Mouse (Mus musculus) intestine, postnatal 0 days (tissue): ENCODE measurements at regions not wholly inside any gene's neighbourhood (a gene's known extent, or its start where the extent isn't known, plus 50 kb on each side); places are given as distances from the start of the nearest gene placed in this dataset.

Experiments used
- ATAC-seq: fragments of 200-750 bp; cut with Nextera tagmentation; 2 replicates; pipeline ENCODE4 v1.8.0; 2017; ENCODE audit warnings: mild to moderate bottlenecking, moderate TSS enrichment, moderate library complexity
- H3K27ac ChIP-seq: fragments of 300-500 bp; sonication (generic); 2 replicates; pipeline ENCODE4 v1.5.1; 2014; ENCODE audit warnings: mild to moderate bottlenecking, low read depth, low read length, moderate library complexity
- H3K27me3 ChIP-seq: fragments of 300-500 bp; sonication (generic); replicated peaks from 2 replicates; pipeline ENCODE4 v1.6.1; 2014; ENCODE audit warnings: low read length, mixed read lengths; ENCODE audit not compliant: control insufficient read depth, insufficient read depth
- H3K36me3 ChIP-seq: fragments of 300-500 bp; sonication (generic); 2 replicates; pipeline ENCODE4 v1.6.1; 2014; ENCODE audit warnings: mild to moderate bottlenecking, moderate library complexity; ENCODE audit not compliant: control insufficient read depth, insufficient read depth
- H3K4me1 ChIP-seq: fragments of 300-500 bp; sonication (generic); replicated peaks from 2 replicates; pipeline ENCODE4 v1.6.1; 2014; ENCODE audit warnings: antibody characterized with exemption, low read length, mixed read lengths; ENCODE audit not compliant: control insufficient read depth, insufficient read depth
- H3K4me2 ChIP-seq: fragments of 300-500 bp; sonication (generic); replicated peaks from 2 replicates; pipeline ENCODE4 v1.6.1; 2014; ENCODE audit warnings: low read depth, mild to moderate bottlenecking, moderate library complexity
- H3K4me3 ChIP-seq: fragments of 300-500 bp; sonication (generic); 2 replicates; pipeline ENCODE4 v1.5.1; 2014; ENCODE audit warnings: low read depth, low read length
- H3K9ac ChIP-seq: fragments of 300-500 bp; sonication (generic); 2 replicates; pipeline ENCODE4 v1.6.1; 2014; ENCODE audit warnings: mild to moderate bottlenecking, low read depth, low read length
- H3K9me3 ChIP-seq: fragments of 300-500 bp; sonication (generic); 2 replicates; pipeline ENCODE4 v1.6.1; 2016; ENCODE audit warnings: mixed run types; ENCODE audit not compliant: control insufficient read depth
- CTCF ChIP-seq: sonication (generic); IDR thresholded peaks from 2 replicates; pipeline ENCODE4 v1.5.1; 2016; ENCODE audit warnings: low read depth, mild to moderate bottlenecking, control low read depth, antibody characterized with exemption, moderate library complexity
- WGBS: fragments of 180-500 bp; shearing (Covaris S2); extraction: QIAGEN DNeasy Blood & Tissue Kit; methylation state at CpG from one replicate; pipeline ENCODE4 v1.1.7; 2014; 5-methylcytosine and 5-hydroxymethylcytosine counted together

DNA sequence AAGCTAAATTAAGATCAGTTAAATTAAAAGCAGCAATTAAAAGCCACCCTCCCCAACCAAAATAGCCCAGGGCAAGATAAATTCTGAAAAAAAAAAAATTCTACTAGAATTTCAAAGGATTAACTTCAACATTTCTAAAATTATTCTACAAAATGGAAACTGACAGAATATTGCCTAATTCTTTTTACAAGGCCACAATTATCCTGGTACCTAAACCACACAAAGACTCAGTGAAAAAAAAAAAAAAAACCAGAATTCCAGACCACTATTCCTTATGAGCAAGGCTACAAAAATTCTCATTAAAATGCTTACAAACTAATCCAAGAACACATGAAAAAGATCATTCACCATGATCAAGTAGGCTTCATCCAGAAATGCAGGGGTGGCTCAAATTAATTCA is 174.5 kb upstream of the Car8 start:
- H3K9ac ChIP-seq: no peak overlapping the region
- no peaks in the 10 kb centered on the region for H3K27me3 ChIP-seq
- TF ChIP-seq CTCF: no peak
- H3K36me3 ChIP-seq: no peaks in the 10 kb centered on the region
- no peak overlapping the region for H3K27ac ChIP-seq
- ATAC-seq: no peak
- H3K4me2 ChIP-seq: no peak overlapping the region
- H3K9me3 ChIP-seq: no peaks in the 10 kb centered on the region
- H3K4me3 ChIP-seq: no peak overlapping the region
- no peaks in the 10 kb centered on the region for H3K4me1 ChIP-seq

DNA sequence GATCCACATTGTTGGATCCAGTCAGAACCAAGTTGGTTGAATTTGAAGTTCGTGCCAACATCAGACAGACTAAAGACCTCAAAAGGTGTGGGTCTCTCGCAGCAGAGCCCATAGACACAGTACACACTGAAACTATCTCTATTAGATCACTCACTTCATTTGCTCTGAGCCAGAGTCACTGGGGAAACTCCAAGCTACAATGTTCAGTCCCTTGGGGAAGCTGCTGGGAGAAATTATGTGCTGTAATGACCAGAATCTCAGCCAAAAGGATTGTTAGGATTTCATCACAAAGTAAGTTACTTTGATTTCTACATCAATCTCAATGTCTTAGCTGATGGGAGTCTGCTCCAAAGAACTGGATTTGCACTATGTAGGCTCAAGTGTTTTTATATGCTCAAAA is 161.2 kb upstream of the Car8 start:
- TF ChIP-seq CTCF: no peak

DNA sequence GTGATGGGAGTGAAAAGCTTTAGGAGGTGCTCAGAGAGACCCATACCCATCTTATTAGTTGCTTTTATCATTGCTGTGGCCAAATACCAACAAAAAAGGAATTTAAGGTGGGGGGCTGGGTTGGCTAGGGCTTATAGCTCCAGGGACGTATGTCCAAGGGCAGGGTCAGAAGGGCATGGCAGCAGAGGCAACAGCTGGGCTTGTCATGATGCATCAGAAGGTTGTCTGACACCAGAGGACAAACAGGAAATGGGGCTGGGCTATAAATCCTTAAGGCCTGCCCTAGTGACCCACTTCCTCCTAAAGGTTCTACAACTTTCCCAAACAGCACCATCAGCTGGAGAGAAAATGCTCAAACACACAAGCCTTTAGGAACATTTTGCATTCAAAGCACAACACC is 160.6 kb upstream of the Car8 start:
- no peaks in the 10 kb centered on the region for H3K9me3 ChIP-seq
- no peak for ATAC-seq
- no peak overlapping the region for H3K9ac ChIP-seq
- no peaks in the 10 kb centered on the region for H3K27me3 ChIP-seq
- H3K4me2 ChIP-seq: no peak overlapping the region
- H3K4me3 ChIP-seq: no peak overlapping the region
- H3K36me3 ChIP-seq: no peaks in the 10 kb centered on the region
- TF ChIP-seq CTCF: no peak
- H3K27ac ChIP-seq: no peak overlapping the region
- 63% methylated on average over 1 of the region's 1 CpGs for WGBS
- no peaks in the 10 kb centered on the region for H3K4me1 ChIP-seq

More for the DNA sequence above, 161.2 kb upstream of the Car8 start:
- H3K27me3 ChIP-seq: no peaks in the 10 kb centered on the region
- no peak overlapping the region for H3K4me2 ChIP-seq
- H3K4me3 ChIP-seq: no peak overlapping the region
- H3K4me1 ChIP-seq: no peaks in the 10 kb centered on the region
- no peak overlapping the region for H3K9ac ChIP-seq
- ATAC-seq: no peak
- no peaks in the 10 kb centered on the region for H3K36me3 ChIP-seq
- no peak overlapping the region for H3K27ac ChIP-seq
- H3K9me3 ChIP-seq: no peaks in the 10 kb centered on the region
- 86% methylated on average over 2 of the region's 2 CpGs for WGBS

DNA sequence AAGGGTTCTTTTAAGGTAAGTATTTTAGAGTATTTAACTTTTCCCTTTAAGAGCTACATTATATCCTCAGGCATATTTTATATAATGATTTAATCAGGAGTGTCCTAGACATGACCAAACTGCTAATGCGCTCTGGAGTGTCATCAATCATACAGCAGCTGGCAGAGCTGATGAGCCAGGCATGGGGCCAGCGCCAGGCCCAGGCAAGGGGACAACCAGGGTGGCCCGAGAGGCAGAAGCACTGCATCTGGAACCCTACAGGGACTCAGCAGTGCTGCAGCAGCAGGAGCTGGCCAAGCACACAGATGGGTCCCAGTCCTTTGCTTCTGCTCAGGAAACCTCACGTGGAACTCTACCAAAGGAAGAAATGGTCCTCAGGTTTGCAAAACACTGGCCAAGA is 160.1 kb upstream of the Car8 start:
- Histone ChIP-seq H3K27me3 (no peaks in the 10 kb centered on the region), H3K27ac (no peak overlapping the region), H3K4me1 (no peaks in the 10 kb centered on the region), H3K4me3 (no peak overlapping the region), H3K4me2 (no peak overlapping the region), H3K9ac (no peak overlapping the region), H3K36me3 (no peaks in the 10 kb centered on the region), H3K9me3 (no peaks in the 10 kb centered on the region)
- TF ChIP-seq CTCF: no peak
- no peak for ATAC-seq
- WGBS: 65% methylated on average over 4 of the region's 4 CpGs

DNA sequence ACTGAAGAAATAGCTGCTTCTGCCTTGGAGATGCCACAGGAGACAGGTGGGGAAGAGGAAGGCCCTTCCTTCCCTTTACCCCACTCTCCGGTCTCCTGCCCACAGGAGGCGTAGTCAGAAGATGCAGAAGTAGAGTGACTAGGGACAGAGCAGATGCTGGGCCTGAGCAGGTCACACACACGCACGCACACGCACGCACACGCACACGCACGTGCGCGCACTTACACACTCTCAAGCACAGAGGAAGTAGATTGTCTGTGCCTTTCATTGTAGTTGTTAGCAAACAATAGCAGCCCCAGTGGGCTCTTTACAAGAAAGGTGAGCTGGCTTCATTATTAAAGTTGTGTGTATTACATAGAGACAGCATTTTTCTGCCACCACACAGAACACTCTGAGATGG is 144.3 kb upstream of the Car8 start:
- no peak overlapping the region for H3K4me3 ChIP-seq
- no peak for ATAC-seq
- no peaks in the 10 kb centered on the region for H3K27me3 ChIP-seq
- H3K36me3 ChIP-seq: no peaks in the 10 kb centered on the region
- no peaks in the 10 kb centered on the region for H3K9me3 ChIP-seq
- no peak overlapping the region for H3K27ac ChIP-seq
- H3K9ac ChIP-seq: no peak overlapping the region
- 91% methylated on average over 11 of the region's 11 CpGs for WGBS
- TF ChIP-seq CTCF: no peak
- H3K4me1 ChIP-seq: no peaks in the 10 kb centered on the region
- H3K4me2 ChIP-seq: no peak overlapping the region

DNA sequence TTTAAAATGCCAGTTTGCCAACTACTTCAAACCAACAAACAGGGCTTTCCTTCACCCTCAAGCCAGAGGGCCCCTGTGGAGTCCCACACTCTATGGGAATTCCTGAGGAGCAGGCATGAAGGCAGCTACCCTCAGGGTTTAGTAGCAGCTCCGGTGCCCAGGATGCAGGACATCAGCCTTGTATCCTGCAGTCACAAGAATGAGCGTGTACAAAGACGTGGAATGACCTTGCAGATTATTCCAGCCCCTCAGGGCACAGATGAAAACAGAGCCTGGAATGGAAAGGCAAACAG is 143.2 kb upstream of the Car8 start:
- H3K27me3 ChIP-seq: no peaks in the 10 kb centered on the region
- no peak overlapping the region for H3K4me3 ChIP-seq
- no peaks in the 10 kb centered on the region for H3K36me3 ChIP-seq
- 87% methylated on average over 3 of the region's 3 CpGs for WGBS
- no peak overlapping the region for H3K27ac ChIP-seq
- no peak for TF ChIP-seq CTCF
- H3K9me3 ChIP-seq: no peaks in the 10 kb centered on the region
- H3K4me2 ChIP-seq: no peak overlapping the region
- H3K4me1 ChIP-seq: no peaks in the 10 kb centered on the region
- no peak for ATAC-seq
- H3K9ac ChIP-seq: no peak overlapping the region

DNA sequence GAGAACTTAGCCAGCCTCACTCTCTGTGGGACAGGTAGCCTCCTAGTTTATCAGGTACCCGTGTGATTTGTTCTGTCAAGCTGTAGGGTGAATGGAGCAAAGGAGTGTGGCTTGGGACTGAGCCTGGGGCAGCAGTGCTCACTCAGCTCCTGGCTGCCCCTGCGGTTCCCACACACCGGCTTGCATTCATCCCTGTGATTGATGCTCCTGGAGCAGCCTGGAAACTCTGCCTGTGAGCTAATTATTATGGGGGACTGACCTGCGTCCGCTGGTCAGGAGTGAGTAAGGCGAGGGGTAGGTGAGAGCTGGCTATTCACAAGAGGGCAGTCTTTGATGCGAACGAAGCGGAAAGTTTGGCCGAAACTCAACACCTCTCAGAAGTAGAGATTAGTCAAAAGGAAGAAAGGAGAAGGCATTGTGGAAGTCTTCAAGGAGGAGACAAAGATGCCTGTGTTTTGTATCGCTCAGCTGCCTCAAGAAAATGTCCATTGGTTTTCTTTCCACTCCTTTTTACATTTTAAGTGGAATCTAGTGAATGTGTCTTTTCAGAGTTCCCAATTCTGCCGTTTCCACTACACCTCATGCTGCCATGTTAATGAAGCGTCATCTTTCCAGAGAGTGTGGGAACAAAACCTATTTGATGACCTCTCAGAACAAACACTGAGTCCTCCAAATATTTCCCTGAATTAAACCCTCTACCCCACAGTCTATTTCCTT is 142.7 kb upstream of the Car8 start:
- Histone ChIP-seq H3K36me3 (no peaks in the 10 kb centered on the region), H3K9me3 (no peaks in the 10 kb centered on the region), H3K4me1 (no peaks in the 10 kb centered on the region), H3K4me3 (no peak overlapping the region), H3K4me2 (no peak overlapping the region), H3K9ac (no peak overlapping the region), H3K27ac (no peak overlapping the region), H3K27me3 (no peaks in the 10 kb centered on the region)
- 58% methylated on average over 13 of the region's 13 CpGs for WGBS
- no peak for ATAC-seq
- no peak for TF ChIP-seq CTCF
